Mouse (Mus musculus) kidney, adult 2 months (tissue): ENCODE measurements at regions not wholly inside any gene's neighbourhood (a gene's known extent, or its start where the extent isn't known, plus 50 kb on each side); places are given as distances from the start of the nearest gene placed in this dataset.

Experiments used
- CTCF ChIP-seq: fragments of 200-500 bp; conservative IDR thresholded peaks from 2 replicates; pipeline ENCODE4 v1.5.1; 2011; ENCODE audit warnings: low read depth, mild to moderate bottlenecking, control low read depth, low read length, moderate library complexity, mixed read lengths; ENCODE audit not compliant: insufficient read depth, insufficient read length
- POLR2A ChIP-seq: fragments of 200-500 bp; IDR thresholded peaks from one replicate; pipeline ENCODE4 v1.6.1; 2011; ENCODE audit warnings: low read depth, low read length, control low read depth

- TF ChIP-seq CTCF (no peak), POLR2A (no peak)
These were observed 230.1 kb downstream of the Sec61b start for GRCm38 (mm10) chr4:47704607-47705006.
